Mouse (Mus musculus): ENCODE data around the gene Sel1l3. TPM values are rescaled to one million over a fixed set of nuclear protein-coding genes. Genes with fewer than 3 reads are reported as not detected.

Gene Sel1l3
- polyA plus RNA-seq, 1 experiment from 2014 or later: 6.9 TPM

GRCm38 (mm10) chr5:53138025-53138424, 75.7 kb downstream of the Sel1l3 start:
- H3K9ac ChIP-seq (ENCODE audit: low read depth, low read length): no peak overlapping the region
- 0 out of 2 replicates have a peak, but pooled peaks have one; percentile 50 for ATAC-seq (ENCODE audit: low read depth)

GRCm38 (mm10) chr5:53135984-53136383, 77.7 kb downstream of the Sel1l3 start:
- no peak for ATAC-seq (ENCODE audit: low read depth)
- Histone ChIP-seq H3K27me3 (replicated peaks; ENCODE audit: control insufficient read depth, insufficient read depth, low read length) (no peaks in the 10 kb centered on the region), H3K9ac (ENCODE audit: low read depth, low read length) (no peak overlapping the region), H3K36me3 (ENCODE audit: control insufficient read depth, insufficient read depth, low read length) (no peaks in the 10 kb centered on the region), H3K27ac (replicated peaks; ENCODE audit: low read depth, low read length) (no peak overlapping the region), H3K9me3 (ENCODE audit: control insufficient read depth, low read length) (no peaks in the 10 kb centered on the region), H3K4me3 (ENCODE audit: low read depth, low read length) (no peak overlapping the region), H3K4me2 (ENCODE audit: low read depth, low read length) (no peak overlapping the region), H3K4me1 (ENCODE audit: control insufficient read depth, insufficient read depth, low read length) (0 out of 2 replicates have a peak, but pooled peaks cover 3% of the 10 kb centered on the region)
- no peak for DNase-seq (ENCODE audit: low spot score)
- 80% methylated on average over 8 of the region's 8 CpGs for WGBS

More at GRCm38 (mm10) chr5:53138025-53138424, 75.7 kb downstream of the Sel1l3 start:
- Histone ChIP-seq H3K27ac (replicated peaks; ENCODE audit: low read depth, low read length) (no peak overlapping the region), H3K4me3 (ENCODE audit: low read depth, low read length) (no peak overlapping the region), H3K36me3 (ENCODE audit: control insufficient read depth, insufficient read depth, low read length) (no peaks in the 10 kb centered on the region), H3K4me2 (ENCODE audit: low read depth, low read length) (no peak overlapping the region), H3K9me3 (ENCODE audit: control insufficient read depth, low read length) (no peaks in the 10 kb centered on the region), H3K27me3 (replicated peaks; ENCODE audit: control insufficient read depth, insufficient read depth, low read length) (no peaks in the 10 kb centered on the region), H3K4me1 (ENCODE audit: control insufficient read depth, insufficient read depth, low read length) (0 out of 2 replicates have a peak, but pooled peaks cover 3% of the 10 kb centered on the region)
- WGBS: 73% methylated on average over 8 of the region's 8 CpGs
- DNase-seq (ENCODE audit: low spot score): no peak

GRCm38 (mm10) chr5:53134003-53134402, 79.7 kb downstream of the Sel1l3 start:
- DNase-seq (ENCODE audit: low spot score) (no peak), ATAC-seq (ENCODE audit: low read depth) (no peak)
- Histone ChIP-seq H3K4me3 (ENCODE audit: low read depth, low read length) (no peak overlapping the region), H3K27me3 (replicated peaks; ENCODE audit: control insufficient read depth, insufficient read depth, low read length) (no peaks in the 10 kb centered on the region), H3K27ac (replicated peaks; ENCODE audit: low read depth, low read length) (no peak overlapping the region), H3K9ac (ENCODE audit: low read depth, low read length) (no peak overlapping the region), H3K9me3 (ENCODE audit: control insufficient read depth, low read length) (no peaks in the 10 kb centered on the region), H3K4me2 (ENCODE audit: low read depth, low read length) (no peak overlapping the region), H3K36me3 (ENCODE audit: control insufficient read depth, insufficient read depth, low read length) (no peaks in the 10 kb centered on the region), H3K4me1 (ENCODE audit: control insufficient read depth, insufficient read depth, low read length) (no peaks in the 10 kb centered on the region)
- WGBS: 84% methylated on average over 2 of the region's 2 CpGs

- no peaks in the 10 kb centered on the region for H3K4me1 ChIP-seq (ENCODE audit: control insufficient read depth, insufficient read depth, low read length)
- WGBS: 50% methylated on average over 4 of the region's 4 CpGs
- ATAC-seq (ENCODE audit: low read depth) (no peak), DNase-seq (ENCODE audit: low spot score) (no peak)
- no peaks in the 10 kb centered on the region for H3K9me3 ChIP-seq (ENCODE audit: control insufficient read depth, low read length)
- no peak overlapping the region for H3K27ac ChIP-seq (replicated peaks; ENCODE audit: low read depth, low read length)
- no peaks in the 10 kb centered on the region for H3K27me3 ChIP-seq (replicated peaks; ENCODE audit: control insufficient read depth, insufficient read depth, low read length)
- H3K9ac ChIP-seq (ENCODE audit: low read depth, low read length): no peak overlapping the region
- no peak overlapping the region for H3K4me3 ChIP-seq (ENCODE audit: low read depth, low read length)
- no peak overlapping the region for H3K4me2 ChIP-seq (ENCODE audit: low read depth, low read length)
- no peaks in the 10 kb centered on the region for H3K36me3 ChIP-seq (ENCODE audit: control insufficient read depth, insufficient read depth, low read length)
These were observed 89.0 kb downstream of the Sel1l3 start for GRCm38 (mm10) chr5:53124701-53125100.

GRCm38 (mm10) chr5:53123525-53124286, 90.0 kb downstream of the Sel1l3 start:
- H3K36me3 ChIP-seq (ENCODE audit: control insufficient read depth, insufficient read depth, low read length): no peaks in the 10 kb centered on the region
- WGBS: 49% methylated on average over 10 of the region's 10 CpGs
- no peak overlapping the region for H3K27ac ChIP-seq (replicated peaks; ENCODE audit: low read depth, low read length)
- no peak overlapping the region for H3K9ac ChIP-seq (ENCODE audit: low read depth, low read length)
- no peaks in the 10 kb centered on the region for H3K9me3 ChIP-seq (ENCODE audit: control insufficient read depth, low read length)
- no peak overlapping the region for H3K4me2 ChIP-seq (ENCODE audit: low read depth, low read length)
- H3K27me3 ChIP-seq (replicated peaks; ENCODE audit: control insufficient read depth, insufficient read depth, low read length): no peaks in the 10 kb centered on the region
- DNase-seq (ENCODE audit: low spot score) (peak; percentile 68), ATAC-seq (ENCODE audit: low read depth) (peak; percentile 83; the same call in 1 of the 2 replicates)
- no peak overlapping the region for H3K4me3 ChIP-seq (ENCODE audit: low read depth, low read length)
- no peaks in the 10 kb centered on the region for H3K4me1 ChIP-seq (ENCODE audit: control insufficient read depth, insufficient read depth, low read length)

- Histone ChIP-seq H3K4me1 (ENCODE audit: control insufficient read depth, insufficient read depth, low read length) (no peaks in the 10 kb centered on the region), H3K9me3 (ENCODE audit: control insufficient read depth, low read length) (no peaks in the 10 kb centered on the region), H3K27me3 (replicated peaks; ENCODE audit: control insufficient read depth, insufficient read depth, low read length) (no peaks in the 10 kb centered on the region), H3K9ac (ENCODE audit: low read depth, low read length) (no peak overlapping the region), H3K4me2 (ENCODE audit: low read depth, low read length) (no peak overlapping the region), H3K27ac (replicated peaks; ENCODE audit: low read depth, low read length) (no peak overlapping the region), H3K36me3 (ENCODE audit: control insufficient read depth, insufficient read depth, low read length) (no peaks in the 10 kb centered on the region), H3K4me3 (ENCODE audit: low read depth, low read length) (no peak overlapping the region)
- 46% methylated on average over 3 of the region's 3 CpGs for WGBS
- peak; percentile 70; the same call in 1 of the 2 replicates for ATAC-seq (ENCODE audit: low read depth)
- DNase-seq (ENCODE audit: low spot score): peak; percentile 68
These were observed 94.0 kb downstream of the Sel1l3 start for GRCm38 (mm10) chr5:53119689-53120088.

GRCm38 (mm10) chr5:53118212-53118611, 95.5 kb downstream of the Sel1l3 start:
- peaks cover 1% of the 10 kb centered on the region; the same call in 1 of the 2 replicates for H3K9me3 ChIP-seq (ENCODE audit: control insufficient read depth, low read length)
- WGBS: 90% methylated on average over 8 of the region's 8 CpGs
- H3K9ac ChIP-seq (ENCODE audit: low read depth, low read length): no peak overlapping the region
- H3K36me3 ChIP-seq (ENCODE audit: control insufficient read depth, insufficient read depth, low read length): no peaks in the 10 kb centered on the region
- no peak overlapping the region for H3K27ac ChIP-seq (replicated peaks; ENCODE audit: low read depth, low read length)
- no peak for DNase-seq (ENCODE audit: low spot score)
- ATAC-seq (ENCODE audit: low read depth): no peak
- no peak overlapping the region for H3K4me2 ChIP-seq (ENCODE audit: low read depth, low read length)
- H3K4me3 ChIP-seq (ENCODE audit: low read depth, low read length): no peak overlapping the region
- H3K4me1 ChIP-seq (ENCODE audit: control insufficient read depth, insufficient read depth, low read length): no peaks in the 10 kb centered on the region
- no peaks in the 10 kb centered on the region for H3K27me3 ChIP-seq (replicated peaks; ENCODE audit: control insufficient read depth, insufficient read depth, low read length)

GRCm38 (mm10) chr5:53114616-53115267, 99.0 kb downstream of the Sel1l3 start:
- no peak overlapping the region for H3K4me3 ChIP-seq (ENCODE audit: low read depth, low read length)
- 73% methylated on average over 12 of the region's 12 CpGs for WGBS
- ATAC-seq (ENCODE audit: low read depth) (no peak), DNase-seq (ENCODE audit: low spot score) (no peak)
- H3K4me2 ChIP-seq (ENCODE audit: low read depth, low read length): no peak overlapping the region
- H3K9me3 ChIP-seq (ENCODE audit: control insufficient read depth, low read length): peaks cover 5% of the 10 kb centered on the region; the same call in 1 of the 2 replicates
- H3K9ac ChIP-seq (ENCODE audit: low read depth, low read length): no peak overlapping the region
- H3K4me1 ChIP-seq (ENCODE audit: control insufficient read depth, insufficient read depth, low read length): no peaks in the 10 kb centered on the region
- no peaks in the 10 kb centered on the region for H3K27me3 ChIP-seq (replicated peaks; ENCODE audit: control insufficient read depth, insufficient read depth, low read length)
- H3K27ac ChIP-seq (replicated peaks; ENCODE audit: low read depth, low read length): no peak overlapping the region
- no peaks in the 10 kb centered on the region for H3K36me3 ChIP-seq (ENCODE audit: control insufficient read depth, insufficient read depth, low read length)

All from embryonic facial prominence, embryonic 14.5 days (tissue).